Mouse (Mus musculus): Measurements from ENCODE around the gene Alk.

GRCm38 (mm10) chr17:72646167-72646566 is 41.7 kb upstream of the Alk start:
- no peak for TF ChIP-seq POLR2A (IDR thresholded peaks at IDR 0.05; ENCODE audit: control insufficient read depth in 1 of 2, insufficient read depth in 1 of 2, low read depth in 1 of 2, low read length in 2 of 2, poor library complexity in 1 of 2)
- TF ChIP-seq CTCF (IDR thresholded peaks at IDR 0.05 in 2 of 3, conservative IDR thresholded peaks at IDR 0.05 in 1 of 3; ENCODE audit: control insufficient read depth in 1 of 3, insufficient read depth in 1 of 3, low read depth in 2 of 3, low read length in 3 of 3, poor library complexity in 1 of 3, severe bottlenecking in 1 of 3) = no peak
- TF ChIP-seq MYB (IDR thresholded peaks at IDR 0.05; ENCODE audit: low read depth, low read length) = no peak
- no peak for TF ChIP-seq SMC3 (IDR thresholded peaks at IDR 0.05; ENCODE audit: low read depth, low read length)
- no peak for TF ChIP-seq ZC3H11A (IDR thresholded peaks at IDR 0.05; ENCODE audit: low read depth, low read length)
- TF ChIP-seq CHD1 (IDR thresholded peaks at IDR 0.05; ENCODE audit: low read depth, low read length) = no peak
- TF ChIP-seq ZNF384 (IDR thresholded peaks at IDR 0.05; ENCODE audit: low read depth, low read length) = no peak
- no peak for TF ChIP-seq HCFC1 (IDR thresholded peaks at IDR 0.05; ENCODE audit: low read depth, low read length)
- no peak for TF ChIP-seq JUND (IDR thresholded peaks at IDR 0.05; ENCODE audit: low read depth, low read length)

Measured in MEL (cell line).